Mouse (Mus musculus) mature B cell (primary cell): ENCODE data around the gene Pik3ip1.

Experiments used
- in situ Hi-C: fragments of 300-500 bp; cut with MboI; formaldehyde crosslinking; loops from 2 replicates; pipeline ENCODE4 v1.14.3; 2019

Gene Pik3ip1

DNA sequence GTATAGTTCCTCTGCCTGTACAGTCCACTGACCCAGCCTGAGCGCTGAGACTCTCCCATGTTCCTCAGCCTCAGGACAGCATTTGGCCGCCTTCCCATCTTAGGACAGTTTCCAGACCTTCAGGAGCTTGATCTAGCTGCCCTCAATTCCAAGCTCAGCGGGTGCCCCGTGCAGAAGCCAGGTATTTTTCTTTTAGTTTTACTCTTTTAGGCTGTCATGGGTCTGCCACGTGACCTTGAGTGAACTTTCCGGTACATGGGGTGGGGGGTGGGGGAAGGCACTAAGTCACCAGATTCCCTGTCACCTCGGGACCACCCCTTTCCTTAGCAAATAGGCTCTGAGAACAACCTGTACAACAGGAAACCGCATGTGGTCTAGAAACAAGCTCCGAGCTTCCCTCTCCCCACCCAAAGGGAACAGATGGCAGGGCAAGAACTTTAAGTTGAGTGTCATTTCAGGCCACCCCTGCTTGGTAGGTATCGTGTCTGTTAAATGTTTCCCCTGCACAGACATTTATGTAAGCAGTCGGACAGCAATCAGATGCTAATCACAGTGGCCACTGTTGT is 5.5 kb downstream of the Pik3ip1 start:
- in situ Hi-C loops, result no loop called here

DNA sequence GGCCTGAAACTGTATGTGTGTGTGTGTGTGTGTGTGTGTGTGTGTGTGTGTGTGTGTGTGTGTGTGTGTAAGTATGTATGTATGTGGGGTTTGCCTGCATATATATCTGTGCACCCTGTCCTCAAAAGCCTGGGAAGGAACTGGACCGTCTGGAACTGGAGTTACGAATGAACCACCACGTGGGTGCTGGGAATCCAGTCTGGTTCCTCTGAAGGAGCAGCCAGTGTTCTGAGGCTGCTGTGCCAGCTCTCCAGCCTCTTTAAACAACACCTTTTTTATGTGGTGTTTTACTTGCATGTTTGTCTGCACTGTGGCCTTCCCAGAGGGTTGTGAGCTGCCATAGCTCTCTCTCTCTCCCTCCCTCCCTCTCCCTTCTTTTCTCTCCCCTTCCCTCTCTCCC is 6.4 kb downstream of the Pik3ip1 start:
- in situ Hi-C loops, result no loop called here

DNA sequence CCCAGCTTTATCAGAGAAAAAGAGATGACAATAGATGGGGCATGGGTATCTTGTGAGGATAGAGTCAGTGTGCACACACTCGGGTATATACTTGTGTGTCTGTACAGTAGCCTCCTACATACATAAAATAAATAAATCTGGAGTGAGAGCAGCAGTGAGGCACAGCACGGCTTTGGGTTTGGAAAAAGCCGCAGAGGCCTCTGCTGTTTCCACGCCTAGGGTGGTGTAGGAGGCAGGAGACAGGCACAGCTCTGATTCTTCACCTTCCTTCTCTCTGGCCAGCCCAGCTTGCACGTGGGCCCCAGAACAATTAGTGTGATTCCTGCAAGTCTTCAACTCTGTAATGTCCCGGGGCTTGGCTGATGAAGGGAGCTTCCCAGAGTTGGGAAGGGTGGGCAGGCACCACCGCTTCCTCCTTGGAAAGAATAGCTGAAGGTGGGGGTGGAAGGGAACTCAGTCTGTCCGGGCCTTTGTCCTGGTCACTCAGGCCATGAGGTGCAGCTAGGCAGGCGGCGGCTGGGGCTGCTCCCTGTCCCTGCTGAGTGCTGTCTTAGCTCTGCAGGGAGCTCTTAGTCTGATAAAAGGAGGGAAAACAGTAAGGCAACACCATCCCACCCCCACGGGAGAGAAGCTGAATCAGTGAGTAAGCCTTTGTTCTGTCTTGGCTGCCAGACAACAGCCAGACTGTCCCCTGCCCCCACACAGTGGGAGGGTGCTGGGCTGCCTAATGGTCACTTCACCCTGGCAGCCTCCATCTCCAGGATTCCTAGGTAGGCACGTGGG is 7.2 kb downstream of the Pik3ip1 start:
- in situ Hi-C loops, result no loop called here

DNA sequence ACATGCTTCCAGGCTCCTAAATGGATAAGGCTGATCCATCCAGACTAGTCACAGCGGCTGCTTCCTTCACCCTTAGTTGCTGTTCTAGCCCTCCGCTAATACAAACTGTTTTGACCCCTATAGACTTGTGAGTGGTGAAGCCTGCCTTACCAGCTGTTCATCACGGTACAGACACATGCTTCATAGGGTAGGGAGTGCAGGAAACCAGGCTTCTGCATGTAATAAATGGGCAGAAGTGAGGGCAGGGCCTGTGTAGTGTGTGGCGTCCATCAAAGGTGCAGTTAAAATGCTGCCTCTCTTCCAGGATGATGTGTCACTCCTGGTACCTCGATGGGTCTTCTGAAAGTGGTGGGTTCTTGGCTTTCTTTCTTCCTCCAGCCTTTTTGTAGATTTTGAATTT is 7.8 kb downstream of the Pik3ip1 start:
- in situ Hi-C loops, result no loop called here

DNA sequence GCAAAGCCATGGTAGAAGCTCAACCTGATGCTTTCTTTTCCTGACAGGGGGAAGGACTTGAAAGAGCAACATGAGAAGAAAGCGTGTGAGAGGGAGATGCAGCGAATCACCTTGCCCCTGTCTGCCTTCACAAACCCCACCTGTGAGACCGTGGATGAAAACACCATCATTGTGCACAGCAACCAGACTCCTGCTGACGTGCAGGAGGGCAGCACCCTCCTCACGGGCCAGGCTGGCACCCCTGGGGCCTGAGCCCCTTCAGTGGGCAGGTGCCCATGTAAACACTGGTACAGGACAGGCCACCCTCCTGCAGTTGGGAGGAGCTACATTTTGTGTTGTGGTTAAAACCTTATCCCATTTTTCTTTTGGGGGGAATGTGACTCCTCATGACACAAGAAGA is 11.3 kb downstream of the Pik3ip1 start:
- in situ Hi-C loops, result no loop called here

DNA sequence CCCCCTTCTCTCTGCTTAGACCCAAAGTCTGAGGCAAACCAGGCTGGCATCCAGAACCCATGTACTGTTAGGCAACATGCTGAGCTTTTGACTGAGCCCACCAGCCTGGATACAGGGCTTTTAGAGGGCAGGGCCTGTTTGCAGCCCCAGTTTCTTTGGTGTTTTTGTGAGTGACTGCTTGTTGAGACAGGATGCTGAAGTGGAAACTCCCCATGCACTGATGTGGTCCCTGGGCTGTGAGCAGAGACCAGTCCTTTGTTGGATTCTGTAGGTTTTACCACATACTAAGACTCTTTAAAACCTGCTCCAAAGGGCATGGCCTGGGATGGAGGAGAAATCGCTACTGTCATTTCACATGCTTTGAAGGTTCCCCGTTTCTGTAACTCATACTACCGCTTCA is 14.7 kb downstream of the Pik3ip1 start:
- in situ Hi-C loops, result no loop called here

DNA sequence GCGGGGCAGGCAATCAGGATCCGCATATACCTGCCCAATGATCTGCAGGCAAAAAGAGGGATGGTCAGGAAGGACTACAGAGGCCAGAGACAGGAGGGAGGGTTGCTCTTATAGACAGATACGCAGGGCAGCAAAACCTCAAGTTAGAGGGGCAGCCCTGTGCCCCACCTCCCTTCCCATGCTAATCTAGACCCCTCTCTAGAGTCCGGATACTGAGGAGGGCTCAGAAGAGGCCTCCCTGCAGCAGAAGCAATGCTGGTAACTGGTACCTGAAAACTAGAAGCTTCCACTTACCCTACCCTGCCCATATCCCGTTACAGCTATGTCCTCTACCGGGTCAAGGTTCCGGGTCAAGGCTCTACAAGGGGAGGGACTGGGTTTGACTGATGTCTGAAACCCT is 16.1 kb downstream of the Pik3ip1 start:
- in situ Hi-C loops, result no loop called here

DNA sequence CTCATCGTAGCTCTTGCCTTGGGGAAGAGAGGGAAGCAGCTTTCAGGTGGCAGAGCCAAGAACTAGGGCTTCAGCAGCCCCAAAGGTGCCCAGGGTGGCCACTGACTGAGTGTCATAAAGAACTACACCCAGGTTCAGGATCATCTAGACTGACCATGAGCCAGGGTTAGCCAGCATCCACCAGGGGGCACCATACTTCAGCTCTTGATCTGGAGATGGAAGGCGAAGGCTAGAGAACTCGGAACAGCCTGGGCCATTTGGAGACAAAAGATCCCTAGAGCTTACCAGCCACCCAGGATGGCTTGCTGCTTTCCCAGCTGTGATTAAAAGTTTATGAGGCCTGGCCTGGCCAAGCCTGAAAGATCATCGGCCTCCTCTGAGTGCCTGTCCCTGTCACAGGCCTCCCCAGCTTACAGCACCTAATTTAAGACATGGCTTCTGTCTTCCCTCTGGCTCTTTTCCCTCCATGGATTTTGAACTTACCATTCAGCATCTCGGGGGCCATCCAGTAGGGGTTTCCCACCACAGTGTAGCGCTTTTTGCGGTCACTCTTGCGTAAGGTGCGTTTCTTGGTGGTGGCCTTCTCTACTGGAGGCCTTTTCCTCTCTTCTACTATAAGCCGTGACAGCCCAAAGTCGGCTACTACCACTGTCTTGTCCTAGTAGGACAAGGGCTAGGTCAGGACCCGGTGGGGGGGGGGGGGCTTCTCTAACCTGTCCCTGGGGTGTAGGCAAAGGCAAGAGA is 17.1 kb downstream of the Pik3ip1 start:
- in situ Hi-C loops, result no loop called here

DNA sequence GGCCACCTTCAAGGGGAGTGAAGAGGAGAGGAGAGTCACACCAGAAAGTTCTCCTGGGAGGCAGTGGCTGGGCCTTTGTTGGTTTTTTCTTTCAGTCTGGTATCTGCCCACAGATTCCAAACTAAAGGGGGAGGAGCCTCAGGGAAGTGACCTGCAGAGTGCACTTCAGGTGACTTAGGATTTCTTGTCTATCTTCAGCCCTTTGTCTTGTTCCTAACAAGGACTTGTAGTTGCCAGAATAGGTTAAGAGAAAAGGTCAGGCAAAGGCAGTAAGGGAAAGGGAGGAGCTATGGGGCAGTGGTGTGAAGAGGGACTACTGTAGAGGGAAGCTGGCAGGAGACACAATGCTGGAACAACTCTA is 17.6 kb downstream of the Pik3ip1 start:
- in situ Hi-C loops, result no loop called here

DNA sequence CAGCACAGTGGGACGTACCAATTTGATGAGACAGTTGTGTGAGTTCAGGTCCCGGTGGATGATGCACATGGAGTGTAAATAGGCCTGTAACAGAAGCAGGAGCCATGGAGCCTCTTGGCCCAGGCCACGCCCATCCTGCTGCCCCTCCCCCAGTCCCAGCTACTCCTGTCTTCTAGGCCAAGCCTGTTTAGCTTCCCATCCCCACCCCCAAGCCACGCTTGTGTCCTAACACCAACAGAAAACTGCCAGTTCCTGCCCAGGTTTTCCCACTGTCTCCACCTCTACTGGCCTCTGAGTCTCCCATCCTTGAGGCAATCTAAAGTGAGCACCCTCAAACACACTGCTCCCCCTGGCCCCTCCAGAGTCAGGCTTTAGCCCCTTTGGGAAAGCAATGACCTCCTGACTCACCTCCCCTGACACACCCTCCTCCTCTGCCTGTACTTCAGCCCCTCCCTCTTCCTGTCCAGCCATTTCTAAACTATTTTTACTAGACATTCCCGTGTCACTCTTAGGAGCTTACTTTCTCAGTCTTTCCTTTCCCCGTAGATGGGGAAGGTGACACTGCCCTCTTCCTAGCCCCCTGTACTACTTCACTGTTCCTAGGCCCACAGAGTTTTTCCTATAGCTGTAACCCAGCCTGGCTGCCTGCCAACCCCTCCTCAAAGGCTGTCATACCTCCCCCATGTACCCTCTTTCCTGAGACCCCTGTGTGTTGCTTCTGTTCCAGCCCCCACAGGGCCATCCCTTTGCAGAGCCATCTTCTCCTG is 18.6 kb downstream of the Pik3ip1 start:
- in situ Hi-C loops, result no loop called here

DNA sequence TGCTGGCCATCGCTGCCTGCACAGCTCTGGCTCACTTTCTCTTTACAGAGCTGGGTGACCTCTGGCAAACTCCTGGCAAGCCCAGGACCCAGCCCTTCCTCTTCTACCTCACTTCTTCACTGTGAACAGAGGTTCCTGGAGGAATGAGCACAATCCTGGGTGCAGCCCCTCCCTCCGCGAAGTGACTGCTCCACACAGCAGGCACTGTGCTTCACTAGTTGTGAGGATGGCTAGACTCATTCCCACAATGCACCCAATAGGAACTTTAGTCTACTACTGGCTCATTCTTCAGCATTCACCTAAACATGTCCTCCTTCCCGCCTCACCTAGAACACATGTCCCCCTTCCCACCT is 19.1 kb downstream of the Pik3ip1 start:
- in situ Hi-C loops, result no loop called here

DNA sequence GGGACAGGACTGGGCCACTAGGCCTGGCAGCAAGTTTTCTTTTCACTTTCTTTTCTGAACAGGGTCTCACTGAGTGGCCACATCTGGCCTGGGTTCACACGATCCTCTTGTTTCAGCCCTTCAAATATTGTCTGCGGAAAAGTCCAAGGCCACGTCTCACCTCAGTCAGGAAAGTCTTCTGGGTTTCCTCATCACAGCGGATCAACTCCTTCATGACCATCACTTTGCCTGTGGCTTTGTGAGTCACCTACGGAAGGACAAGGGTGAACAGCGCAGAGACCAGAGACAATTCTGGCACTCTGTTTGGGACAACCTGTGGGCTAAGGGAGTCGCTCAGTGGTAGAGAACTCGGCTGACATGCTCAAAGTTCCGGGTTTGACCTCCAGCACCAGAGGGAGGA is 21.9 kb downstream of the Pik3ip1 start:
- in situ Hi-C loops, result no loop called here

DNA sequence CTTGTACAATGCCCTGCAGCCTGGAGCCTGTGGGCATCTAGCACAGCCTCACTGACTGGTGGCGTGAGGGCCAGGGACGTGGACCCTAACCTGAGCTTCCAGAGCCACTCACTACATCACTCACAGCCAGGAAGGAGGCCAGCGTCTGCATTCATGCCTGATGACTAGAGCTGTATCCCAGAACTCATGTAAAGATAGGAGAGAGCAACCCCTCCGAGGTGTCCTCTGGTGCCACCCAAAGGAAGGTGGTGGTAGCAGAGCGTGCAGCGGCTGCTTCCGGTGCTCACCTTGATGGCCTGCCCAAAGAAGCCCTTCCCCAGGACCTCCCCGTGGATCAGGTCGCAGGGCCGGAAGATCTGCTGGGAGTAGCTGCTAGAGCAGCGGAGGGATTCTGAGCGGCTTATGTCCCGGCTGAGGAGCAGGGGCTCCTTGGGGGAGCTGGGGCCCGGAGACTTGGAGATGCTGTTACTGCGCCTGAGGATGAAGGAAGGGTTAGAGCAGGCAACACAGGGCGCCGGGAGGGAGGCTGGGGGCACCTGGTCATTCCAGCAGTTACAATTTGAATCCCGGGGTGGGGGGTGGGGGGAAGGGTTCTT is 22.9 kb downstream of the Pik3ip1 start:
- in situ Hi-C loops, result no loop called here

DNA sequence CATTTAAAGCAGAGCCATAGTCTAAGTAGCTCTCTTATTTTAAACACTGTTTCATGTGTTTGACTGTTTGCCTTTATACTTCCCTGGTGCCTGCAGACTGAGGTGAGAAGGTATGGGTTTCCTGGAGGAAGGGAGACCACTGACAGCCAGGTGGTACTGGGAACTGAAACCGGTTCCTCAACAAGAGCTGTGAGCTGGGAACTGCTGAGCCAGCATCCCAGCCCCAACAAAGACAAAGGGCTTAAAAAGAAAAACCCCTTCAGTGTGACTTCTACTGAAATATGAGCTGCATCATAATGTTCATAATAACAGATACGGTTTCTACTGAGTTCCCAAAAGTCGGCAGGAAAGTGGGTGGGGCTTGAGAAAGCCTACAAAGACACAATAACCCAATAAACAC is 32.7 kb downstream of the Pik3ip1 start:
- in situ Hi-C loops, result no loop called here

DNA sequence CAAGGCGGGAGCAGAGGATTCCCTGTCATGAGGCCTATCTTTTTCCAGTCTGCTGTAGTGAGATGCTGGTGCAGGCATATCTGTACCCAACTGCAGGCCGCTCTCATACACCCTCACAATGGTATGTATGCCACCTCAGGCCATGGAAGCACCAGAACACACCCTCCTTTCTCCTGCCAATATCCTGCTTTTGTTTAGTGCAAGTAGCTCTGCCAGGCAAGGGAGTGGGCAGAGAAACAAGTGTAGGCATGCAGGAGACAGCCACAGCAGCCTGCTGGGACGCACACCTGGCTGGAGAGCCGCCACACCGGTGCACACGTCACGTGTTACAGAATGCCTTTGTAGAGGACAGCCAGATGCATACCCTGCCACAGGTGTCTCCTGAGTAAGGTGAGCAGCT is 36.2 kb downstream of the Pik3ip1 start:
- in situ Hi-C loops, result no loop called here

DNA sequence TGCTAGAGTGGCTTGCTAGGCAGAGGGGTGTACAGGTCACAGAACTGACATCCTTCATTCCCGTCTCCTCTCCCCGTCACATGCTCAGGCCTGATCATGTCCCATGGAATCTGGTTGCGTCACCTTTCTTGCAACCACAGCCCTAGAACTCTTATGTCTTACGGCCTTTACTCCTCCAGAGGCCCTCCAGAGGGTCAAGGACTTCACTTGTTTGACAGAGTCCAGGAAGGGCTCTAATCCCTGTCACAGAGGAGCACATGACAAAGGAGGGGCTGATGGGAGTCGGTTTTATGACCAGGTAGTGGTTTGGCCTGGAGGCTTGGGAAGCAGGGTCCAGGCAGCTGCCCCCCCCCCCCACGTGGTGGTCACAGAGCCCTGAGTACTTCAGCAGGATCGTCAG is 38.8 kb downstream of the Pik3ip1 start:
- in situ Hi-C loops, result no loop called here

DNA sequence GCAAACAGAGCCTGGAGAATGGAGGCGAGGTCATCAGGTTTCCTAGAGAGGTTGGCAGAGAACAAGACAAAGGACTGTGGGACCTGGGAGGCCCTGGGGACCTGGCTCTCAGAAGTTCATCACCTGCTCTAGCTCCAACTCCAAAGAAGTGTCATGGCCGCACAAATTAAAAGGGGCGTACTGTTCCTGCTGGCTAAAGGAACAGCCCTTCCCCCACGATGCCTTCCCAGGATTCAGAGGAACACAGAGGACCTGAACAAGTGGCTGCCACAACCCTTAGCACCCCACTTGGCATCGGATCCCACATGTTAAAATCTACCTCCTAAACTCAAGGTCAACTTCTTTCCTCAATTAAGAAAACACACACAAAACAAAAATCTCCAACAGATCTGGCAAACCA is 39.2 kb downstream of the Pik3ip1 start:
- in situ Hi-C loops, result no loop called here

DNA sequence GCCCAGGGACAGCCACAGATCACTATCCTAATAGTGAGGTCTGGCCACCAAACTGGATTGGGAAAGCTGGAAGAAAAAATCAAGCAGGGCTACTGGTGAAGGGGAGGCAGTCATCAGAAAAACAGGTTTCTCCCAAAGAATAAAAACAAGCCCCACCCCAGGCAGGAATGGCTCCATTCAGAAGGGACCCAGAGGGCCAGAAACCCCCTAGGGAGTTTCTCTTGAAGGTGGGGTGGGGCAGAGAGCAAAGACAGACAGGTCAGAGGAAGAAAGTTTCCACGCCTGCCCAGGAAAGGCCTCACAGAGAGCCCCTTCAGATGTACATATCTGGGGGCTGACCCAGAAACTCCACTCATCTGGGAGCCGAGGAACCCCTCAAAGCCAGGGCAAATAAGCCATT is 40.0 kb downstream of the Pik3ip1 start:
- in situ Hi-C loops, result no loop called here

DNA sequence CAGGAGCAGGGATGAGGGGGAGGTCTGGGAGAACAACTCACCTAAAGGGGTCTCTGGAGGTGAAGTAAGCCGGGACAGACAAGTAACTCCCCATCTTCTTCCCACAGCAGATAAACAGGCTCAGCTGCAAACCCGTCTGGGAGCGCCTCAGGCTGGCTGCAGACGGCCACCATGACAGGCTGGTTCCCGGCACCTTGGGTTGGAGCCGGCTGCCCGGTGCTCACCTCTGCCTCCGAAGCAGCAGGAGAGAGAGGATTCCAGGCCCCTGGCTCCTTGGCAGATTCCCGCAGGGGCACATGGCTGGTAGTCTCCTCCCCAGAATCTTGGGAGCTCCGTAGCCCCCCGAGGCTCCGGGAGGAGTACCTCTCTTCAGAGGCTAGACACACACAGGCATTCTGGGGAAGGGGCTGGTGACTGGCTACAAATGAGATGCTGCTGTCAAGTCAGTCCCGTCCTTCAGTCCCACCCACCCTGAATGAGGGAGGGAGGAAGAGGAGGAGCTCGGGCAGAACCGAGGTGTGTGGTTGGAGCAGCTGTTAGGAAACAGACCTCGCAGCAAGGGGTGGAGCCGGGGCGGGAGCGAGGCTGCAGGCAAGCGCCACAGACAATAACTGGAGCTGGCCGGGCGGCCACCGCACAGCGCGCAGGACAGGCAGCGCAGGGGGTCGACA is 40.9 kb downstream of the Pik3ip1 start:
- in situ Hi-C loops, result no loop called here

DNA sequence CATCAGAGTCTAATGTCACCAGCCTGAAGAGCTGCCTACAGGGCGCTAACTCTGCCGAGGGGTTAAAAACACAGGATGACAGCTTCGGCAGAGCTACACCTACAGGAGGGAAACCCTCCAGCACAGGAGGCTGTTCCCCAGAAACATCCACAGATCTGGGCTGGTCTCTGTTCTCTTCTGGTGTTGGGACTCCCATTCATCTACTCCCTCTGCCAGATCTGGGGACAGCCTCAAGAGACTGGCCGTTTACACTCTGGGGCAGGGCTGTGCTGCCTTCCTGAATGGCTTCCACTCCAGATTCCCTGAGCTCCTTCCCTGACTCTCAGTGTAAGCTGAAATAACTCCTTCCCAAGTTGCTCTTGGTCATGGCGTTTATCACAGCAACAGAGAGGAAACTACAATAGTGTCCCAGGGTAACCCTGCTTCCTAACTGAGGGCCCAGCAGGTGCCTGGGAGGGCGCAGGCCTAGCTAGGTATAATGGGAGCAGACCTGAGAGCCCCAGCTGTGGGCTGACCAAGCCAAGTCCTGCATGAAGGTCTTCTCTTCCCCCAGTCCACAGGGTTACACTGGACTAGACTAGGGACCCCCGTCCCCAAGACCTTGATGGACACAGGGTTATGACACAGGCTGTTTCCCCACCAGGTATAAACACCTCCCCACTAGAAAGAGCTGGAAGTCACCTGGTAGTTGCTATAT is 41.5 kb downstream of the Pik3ip1 start:
- in situ Hi-C loops, result no loop called here
